Mouse (Mus musculus) left cerebral cortex, postnatal 36 days (tissue): Measurements from ENCODE around the gene Acoxl. TPM values are rescaled to one million over a fixed set of nuclear protein-coding genes. Genes with fewer than 3 reads are reported as not detected.

Source experiments
- DNase-seq, 2 experiments: peaks; one replicate each; pipeline ENCODE4 v3.0.0; 2021 to 2022; ENCODE audit warnings: low spot score in 2 of 2, mixed read lengths in 1 of 2
- intact Hi-C: fragments of 180-260 bp; cut with DNase I; formaldehyde crosslinking; loops from one replicate; pipeline ENCODE4 v1.15.1; 2025
- total RNA-seq, 2 experiments: library from RNA; stranded (reverse); gene quantifications; 2 replicates each; pipeline ENCODE4 v1.2.3; 2021

Acoxl gene
- total RNA-seq, 2 experiments from 2014 or later: not detected

DNA sequence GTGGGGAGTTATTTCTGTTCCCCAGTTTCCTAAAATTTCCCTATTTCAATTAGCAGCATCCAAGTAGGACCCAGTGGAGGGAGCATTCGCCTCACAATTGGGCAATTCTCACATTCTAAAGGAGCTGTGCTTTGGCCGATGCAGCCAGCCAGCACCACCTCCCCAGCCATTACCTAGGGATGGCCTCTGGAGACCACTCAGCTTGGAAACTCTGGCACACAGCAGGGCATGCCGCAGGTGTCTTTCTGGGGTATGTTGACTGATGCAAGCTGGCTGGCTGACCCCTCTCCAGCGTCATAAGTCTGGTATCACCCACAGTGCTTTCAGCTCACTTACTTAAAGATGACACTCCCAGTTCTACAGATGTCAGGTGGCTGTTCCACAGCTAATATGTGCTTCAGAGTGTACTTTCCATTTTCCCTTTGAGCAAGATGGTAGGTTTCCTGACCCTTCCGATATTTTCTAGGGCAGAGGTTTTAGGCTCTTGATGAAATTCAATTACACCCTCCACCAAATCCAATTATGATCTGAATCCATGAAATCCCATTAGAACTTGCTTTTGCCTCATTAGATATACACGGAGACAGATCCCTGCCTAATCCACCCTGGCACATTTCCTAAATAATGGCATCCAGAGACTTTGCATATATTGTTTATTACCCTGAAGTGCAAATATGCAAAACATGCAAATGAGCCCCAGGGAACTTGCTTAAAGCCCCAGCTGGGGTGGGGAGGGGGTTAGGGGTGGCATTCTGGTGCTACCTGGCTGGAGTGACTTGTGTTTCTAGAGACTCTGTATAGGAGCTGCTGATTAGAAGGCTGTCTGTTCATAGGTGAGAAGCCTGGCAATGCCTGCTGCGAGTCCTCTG, 181.6 kb downstream of the Acoxl start:
- intact Hi-C loops: no loop called here
- DNase-seq: no peak

DNA sequence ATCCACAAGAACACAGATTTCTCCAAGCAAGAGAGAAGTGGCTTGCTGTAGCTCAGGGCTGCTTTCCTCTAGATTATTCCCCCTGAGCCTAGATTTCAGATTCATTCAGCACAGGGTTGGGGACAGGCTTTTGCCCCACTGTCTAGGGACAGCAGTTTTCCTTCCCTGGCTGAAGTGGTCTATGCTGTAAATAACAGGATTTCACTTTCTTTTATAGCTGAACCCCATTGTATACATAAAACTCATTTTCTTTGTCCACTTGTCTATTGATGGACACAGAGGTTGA, 182.2 kb downstream of the Acoxl start:
- no peak for DNase-seq
- intact Hi-C loops: no loop called here

DNA sequence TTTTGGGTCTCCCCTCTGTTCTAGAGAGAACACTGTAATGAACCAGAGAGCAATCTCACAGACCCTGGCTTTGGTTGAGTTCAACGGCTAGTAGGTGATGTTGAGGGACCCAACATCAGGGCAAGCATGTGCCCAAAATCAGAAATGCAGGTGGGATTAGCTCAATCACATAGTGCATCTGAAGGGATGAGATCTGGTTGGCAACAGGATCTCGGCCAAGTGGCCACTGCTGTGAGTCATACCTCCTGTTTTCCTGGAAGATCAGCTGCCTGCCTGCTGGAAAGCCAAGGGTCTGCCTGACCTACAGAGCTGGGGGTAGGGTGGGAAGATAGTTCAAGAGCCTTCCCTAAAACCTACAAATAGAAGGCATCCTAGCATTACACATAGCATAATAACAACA, 185.2 kb downstream of the Acoxl start:
- intact Hi-C loops: no loop called here
- no peak for DNase-seq

DNA sequence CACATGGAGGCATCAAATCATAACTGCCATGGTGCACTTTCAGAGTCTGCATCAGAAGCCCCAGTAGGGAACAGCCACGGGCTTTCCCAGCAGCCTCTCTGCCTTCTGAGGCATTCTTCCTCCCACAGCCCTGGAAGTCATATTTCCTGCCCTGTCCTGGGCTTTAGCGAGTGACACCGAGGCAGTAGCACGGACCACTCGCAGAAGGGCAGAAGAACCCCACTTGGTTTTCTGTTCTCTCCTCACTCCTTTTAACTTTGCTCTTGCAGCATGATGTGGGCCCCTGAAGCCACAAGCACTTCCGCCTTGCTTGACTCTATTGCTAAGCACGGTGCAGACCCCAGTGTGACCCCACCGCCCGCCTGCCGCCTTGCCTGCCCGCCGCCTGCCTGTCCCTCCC, 189.0 kb downstream of the Acoxl start:
- intact Hi-C loops: no loop called here
- DNase-seq: no peak

DNA sequence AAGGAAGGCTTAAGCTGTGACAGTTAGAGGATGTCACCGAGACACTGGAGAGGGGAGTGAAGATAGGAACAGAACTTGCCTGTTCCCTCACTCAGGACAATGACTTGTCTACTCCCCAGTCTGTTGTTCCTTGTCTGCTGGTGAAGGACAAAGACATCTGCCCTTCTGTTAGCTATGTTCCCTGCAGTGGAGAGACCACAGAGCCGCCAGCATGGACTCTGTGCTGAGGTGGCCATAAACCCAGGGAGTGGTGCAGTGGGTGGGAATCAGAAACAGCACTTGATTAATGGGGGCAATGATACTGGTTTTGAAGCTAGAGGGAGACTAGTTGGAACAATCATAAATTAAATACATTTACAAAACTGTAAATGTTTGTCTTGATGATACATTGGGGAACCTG, 191.3 kb downstream of the Acoxl start:
- intact Hi-C loops: no loop called here
- DNase-seq: no peak

DNA sequence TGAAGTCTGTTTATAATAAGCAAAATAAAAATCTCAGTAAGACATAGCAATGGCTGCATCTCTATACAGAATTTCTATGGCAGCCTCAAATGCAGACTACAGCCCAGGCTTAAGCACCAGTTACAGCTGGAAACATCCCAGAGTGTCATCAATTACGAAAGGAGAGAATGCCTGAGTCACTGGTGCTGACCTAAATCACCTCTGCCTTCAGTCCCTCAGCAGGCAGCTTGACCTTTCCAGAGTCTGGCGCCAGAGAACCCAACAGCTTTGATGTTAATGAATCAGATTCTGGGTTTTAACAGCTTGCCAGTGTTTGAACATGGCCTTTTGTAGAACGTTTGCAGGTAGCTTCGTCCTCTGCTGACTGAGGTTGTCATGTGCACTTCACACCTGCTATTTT, 193.4 kb downstream of the Acoxl start:
- intact Hi-C loops: no loop called here
- no peak for DNase-seq

DNA sequence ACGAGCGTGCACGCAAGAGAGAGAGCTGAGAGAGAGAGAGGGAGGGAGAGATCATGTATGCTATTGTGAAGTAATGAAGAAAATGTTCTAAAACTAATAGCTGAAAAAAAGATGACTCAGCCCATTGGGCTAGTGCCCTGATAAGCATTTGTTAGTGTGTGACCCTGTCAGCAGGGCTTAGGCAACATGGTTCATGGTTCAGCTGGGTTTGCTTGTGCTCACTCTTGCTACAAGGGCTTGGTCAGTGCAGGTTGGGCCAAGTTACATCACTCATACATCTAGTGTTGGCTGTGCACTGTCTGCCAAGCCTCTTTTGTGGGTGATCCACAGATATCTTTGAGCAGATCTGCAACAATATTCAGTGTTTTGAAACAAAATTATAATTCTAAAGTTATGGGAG, 194.8 kb downstream of the Acoxl start:
- no peak for DNase-seq

DNA sequence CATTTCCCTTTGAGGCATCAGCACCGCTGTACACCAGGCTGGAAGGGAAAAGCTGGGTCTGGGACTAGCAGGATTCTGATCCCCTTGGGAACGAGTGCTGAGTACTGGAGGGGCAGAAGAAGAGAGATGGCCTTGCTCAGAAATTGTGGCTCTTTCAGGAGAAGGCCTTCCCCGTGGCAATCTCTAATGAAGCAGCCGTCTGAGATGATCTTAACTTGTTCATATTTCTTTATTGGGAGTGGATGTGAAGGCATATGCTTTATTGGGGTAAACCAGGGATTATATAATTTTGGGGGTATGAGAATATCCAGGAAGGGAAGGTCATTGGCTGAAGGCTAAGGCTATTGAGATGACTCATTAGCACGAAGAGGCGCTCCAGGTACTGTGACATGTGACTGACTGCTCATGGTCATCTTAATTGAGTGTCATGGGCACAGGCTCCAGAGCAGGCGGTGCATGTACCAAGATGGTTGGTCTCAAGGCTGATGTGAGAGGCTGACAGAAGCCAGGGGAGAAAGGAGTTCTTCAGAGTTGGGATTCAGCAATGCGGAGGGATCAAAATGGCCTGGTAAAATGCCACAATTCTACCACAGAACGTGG, 195.5 kb downstream of the Acoxl start:
- intact Hi-C loops: no loop called here
- DNase-seq: no peak

More for the DNA sequence above, 194.8 kb downstream of the Acoxl start:
- intact Hi-C loops: no loop called here

DNA sequence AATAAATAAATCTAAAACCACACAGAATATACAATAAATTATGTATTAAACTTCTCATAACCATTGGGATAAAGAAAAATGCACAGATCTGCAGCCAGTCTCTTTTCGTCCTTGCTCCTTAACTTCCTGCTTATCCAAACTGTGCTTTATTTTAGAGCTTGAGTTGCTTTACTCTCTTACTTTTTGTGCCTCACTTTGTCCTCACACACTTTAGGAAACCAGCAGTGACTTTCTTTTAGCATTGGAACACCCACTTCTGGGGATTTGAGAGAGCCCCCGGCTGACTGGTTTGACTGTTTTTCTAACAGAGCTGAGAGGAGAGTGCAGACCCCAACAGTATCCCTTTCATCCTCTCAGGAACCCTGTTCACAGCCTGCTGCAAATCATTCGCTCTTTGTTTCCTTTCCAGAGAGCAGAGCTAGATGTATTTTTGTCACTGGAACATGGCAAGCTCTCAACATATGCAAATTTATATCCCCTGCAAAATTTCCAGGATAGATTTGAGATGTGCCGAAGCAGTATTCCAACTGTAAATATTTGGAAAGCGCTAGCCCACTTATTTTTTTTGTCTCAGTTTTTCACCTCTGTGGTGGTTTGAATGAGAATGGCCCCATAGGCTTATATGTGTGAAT, 199.7 kb downstream of the Acoxl start:
- intact Hi-C loops: no loop called here
- no peak for DNase-seq

DNA sequence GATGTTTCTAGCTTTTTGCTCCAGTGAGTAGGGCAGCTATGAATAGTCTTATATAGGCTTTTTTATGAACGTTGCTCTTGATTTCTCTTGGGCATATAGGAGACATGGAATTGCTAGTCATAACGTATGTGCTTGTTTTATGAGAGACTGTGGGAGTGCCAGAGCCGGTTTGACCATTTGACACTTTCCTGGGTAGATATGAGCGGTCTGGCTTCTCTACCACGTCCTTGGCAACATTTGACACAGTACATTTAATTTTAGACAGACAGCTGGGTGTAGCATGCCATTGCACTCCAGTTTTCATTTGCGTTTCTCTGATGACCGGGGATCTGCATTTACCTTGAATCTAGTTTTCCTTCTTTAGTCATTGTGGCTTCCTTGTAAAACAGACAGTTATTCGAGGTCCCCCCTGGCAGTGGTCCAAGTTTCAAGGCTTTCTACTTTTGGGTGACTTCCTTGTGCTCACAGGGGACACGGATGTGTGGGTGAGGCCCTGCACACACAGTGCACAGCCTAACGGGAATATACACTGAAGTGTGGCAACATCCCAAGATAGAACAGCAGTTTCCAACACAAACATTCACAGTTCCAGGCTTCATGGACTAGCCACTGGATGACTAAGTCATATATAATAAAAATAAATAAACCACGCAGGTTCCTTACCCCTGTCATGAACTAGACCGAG, 202.5 kb downstream of the Acoxl start:
- intact Hi-C loops: no loop called here
- DNase-seq: peak in 1 of 2 experiments; percentile 10

DNA sequence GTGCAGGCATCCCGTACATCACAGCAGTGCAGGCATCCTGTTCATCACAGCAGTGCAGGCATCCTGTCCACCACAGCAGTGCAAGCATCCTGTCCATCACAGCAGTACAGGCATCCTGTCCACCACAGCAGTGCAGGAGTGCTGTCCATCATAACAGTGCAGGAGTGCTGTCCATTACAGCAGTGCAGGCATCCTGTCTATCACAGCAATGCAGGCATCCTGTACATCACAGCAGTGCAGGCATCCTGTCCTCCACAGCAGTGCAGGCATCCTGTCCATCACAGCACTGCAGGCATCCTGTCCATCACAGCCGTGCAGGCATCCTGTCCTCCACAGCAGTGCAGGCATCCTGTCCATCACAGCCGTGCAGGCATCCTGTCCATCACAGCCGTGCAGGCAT, 207.8 kb downstream of the Acoxl start:
- intact Hi-C loops: no loop called here
- DNase-seq: no peak

DNA sequence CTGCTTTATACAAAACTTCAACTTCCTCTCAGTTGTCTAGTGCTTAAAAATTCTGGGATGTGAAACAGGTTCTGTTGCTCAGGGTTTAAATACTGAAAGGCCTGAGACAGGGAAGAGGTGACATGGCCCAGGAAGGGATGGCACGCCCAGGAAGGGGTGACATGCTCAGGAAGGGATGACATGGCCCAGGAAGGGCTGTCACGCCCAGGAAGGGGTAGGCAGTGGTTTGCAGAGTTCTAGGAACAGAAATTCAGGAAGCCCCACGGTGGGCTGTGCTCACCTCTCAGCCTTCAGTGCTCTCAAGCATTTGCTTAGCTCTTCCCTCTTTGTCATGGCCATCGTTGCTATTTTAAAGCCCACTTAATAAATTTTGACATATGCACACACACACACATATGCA, 216.2 kb downstream of the Acoxl start:
- intact Hi-C loops: no loop called here
- no peak for DNase-seq

DNA sequence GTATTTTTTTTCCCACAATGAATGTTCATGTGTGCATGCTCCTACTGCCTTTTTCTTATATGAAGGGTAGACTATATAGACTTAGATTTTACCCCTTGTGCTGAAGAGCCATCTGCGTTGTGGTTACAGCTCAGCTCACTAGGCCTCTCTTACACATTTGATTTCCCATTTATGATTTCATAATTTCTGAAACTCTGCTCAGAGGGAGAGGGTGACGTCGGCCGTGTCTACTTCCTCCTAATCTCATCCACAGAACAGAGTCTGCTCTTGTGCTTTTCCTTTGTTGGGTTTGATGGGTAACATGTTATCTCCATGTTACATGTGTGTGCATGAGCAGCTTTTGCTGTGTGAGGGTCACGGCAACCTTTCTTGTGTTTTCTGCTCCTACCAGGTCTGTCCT, 219.2 kb downstream of the Acoxl start:
- intact Hi-C loops: no loop called here
- no peak for DNase-seq

DNA sequence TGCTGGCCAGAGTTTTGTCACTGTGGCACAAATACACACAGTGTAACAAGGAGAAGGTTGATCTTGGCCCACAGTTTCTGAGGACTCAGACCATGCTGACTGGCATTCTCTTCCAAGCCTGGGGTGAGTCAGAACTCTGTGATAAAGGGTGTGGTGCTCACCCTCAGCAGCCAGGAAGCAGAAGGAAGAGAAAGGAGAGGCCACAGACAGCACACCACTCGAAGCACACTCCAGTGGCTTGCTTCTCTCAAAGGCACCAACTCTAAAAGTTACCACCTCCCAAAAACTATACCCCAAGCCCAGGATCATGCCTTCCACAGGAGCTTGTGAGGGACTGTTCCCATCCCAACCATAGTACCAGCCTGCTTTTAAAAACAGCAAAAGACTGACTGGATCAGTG, 220.0 kb downstream of the Acoxl start:
- no peak for DNase-seq
- intact Hi-C loops: no loop called here

DNA sequence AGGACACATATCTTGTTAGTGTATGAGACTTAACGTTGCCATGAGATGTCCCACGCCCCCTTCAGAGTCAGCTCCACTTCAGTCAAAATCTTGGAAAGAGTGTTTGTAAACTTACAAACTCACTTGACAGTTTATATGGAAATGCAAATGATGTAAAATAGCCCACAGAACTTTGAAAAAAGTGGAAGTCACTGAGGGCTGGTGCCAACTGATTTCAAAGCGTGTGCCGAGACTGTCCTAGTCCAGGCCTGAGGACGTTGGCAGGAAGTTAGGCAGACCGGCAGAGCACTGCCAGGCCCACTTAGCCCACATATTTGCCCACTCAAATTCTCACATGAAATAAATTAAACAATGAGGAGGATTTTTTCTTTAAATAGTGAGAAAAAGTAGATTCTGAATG, 221.5 kb downstream of the Acoxl start:
- DNase-seq: no peak
- intact Hi-C loops: no loop called here

DNA sequence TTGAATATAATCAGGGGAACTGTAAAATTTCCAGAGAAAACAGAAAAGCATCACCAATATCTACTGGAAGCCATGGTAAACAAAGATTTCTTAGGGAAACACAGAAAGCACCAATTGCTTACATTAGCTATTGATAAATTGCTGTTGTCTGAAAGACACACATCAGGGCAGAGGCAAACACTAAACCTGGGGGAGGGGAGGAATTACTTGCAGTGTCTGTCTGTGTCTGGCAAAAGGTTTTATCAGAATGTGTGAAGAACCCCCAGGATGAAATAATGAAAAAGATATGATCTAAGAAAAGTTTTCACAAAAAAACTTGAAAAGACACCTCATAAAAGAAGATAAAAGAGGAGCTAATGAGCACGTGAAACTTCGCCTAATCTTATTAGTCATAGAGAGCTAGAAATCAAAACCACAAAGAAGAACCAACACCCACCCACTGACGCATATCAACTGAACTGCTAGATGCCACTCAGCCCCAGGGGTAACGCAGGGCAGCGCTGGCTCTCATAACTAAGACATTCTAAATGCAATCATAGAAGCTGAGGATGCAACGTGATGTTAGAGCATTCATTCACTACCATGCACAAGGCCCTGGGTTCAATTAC, 222.1 kb downstream of the Acoxl start:
- no peak for DNase-seq
- intact Hi-C loops: no loop called here

DNA sequence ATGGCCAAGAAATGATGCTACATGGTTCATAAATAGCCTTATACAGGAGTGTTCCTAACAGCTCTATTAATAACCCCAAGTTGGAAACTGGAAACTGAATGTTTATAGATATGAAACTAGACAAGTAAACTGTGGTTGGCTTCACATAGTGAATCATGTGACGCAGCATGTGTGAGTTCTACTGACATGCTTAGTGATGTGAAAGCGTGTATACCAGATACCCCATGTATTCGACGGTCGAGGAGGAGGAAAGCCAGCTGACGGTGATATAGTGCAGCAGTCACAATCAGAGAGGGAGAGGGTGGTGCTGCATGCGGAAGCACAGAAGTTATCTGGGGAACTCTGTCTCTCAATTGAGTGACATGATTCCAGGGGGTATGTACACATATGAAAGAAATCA, 222.8 kb downstream of the Acoxl start:
- DNase-seq: no peak

DNA sequence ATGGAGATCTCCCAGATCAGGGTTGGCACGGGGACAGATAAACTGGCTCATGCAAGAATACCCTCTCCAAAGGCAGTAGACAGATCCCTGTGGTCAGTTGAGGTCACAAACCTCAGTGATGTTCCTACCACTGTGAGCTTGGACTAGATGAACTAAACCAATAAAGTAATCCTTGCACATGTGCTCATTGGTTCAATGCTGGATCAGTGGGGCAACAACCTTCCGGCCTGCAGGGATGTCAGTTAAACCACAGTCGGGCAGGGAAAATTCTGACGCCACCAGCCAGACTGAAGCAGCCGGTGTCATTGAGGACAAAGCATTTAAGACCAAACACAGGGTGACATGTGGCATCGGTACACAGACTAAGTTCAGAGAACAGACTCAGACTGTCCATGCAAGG, 224.1 kb downstream of the Acoxl start:
- intact Hi-C loops: no loop called here
- DNase-seq: no peak

More for the DNA sequence above, 222.8 kb downstream of the Acoxl start:
- intact Hi-C loops: no loop called here

DNA sequence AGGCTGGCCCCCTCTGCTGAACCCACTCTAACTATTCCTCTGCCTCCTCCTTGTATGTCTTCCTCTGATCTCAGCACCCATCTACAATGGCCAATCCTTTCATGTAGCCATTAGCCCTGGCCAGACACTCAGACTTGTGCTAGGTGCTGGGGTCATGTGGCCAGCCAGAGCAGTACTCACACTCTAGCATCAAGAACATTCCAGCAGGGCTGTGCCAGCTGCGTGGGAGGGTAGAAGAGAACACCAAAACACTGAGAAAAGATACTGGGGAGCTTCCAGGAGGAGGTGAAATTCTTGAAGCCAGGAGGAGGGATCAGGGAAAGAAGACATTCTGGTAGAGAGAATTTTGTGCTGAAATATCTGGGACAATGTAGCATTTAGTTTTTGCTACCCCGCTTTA, 226.3 kb downstream of the Acoxl start:
- peak; percentile 9 to 30 for DNase-seq
- intact Hi-C loops: no loop called here

DNA sequence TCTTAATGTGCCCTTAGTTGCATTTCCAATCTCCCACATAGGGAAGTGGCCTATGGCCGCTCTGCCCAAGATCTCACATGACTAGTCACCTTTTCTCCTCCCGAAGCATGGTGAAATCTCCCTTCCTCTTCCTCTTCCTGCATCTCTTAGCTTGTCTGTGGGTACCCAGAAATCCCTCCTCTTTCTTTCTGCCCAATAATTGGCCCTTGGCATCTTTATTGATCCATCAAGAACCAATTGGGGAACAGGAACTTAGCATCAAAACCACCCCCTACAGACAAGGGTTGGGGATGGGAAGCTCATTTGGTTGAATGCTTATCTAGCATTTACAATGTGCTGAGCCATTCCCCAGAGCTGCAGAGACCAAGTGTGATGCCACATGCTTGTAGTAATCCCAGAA, 226.9 kb downstream of the Acoxl start:
- intact Hi-C loops: no loop called here

More for the DNA sequence above, 226.9 kb downstream of the Acoxl start:
- no peak for DNase-seq
